Mouse (Mus musculus) heart, adult 2 months (tissue): ENCODE data around the gene Gata2. TPM values are rescaled to one million over a fixed set of nuclear protein-coding genes. Genes with fewer than 3 reads are reported as not detected.
A peak's percentile ranks its signal among the peaks of the same experiment; 100 is the strongest.

Source experiments
- DNase-seq, 2 experiments: peaks; one replicate each; pipeline ENCODE4 v3.0.0; 2021
- H3K27ac ChIP-seq: fragments of 200-600 bp; 2 replicates; pipeline ENCODE4 v1.8.1; 2022
- H3K27me3 ChIP-seq: fragments of 200-500 bp; 2 replicates; pipeline ENCODE4 v1.6.1; 2012; ENCODE audit warnings: mild to moderate bottlenecking, low read length, inconsistent platforms, mixed read lengths; ENCODE audit not compliant: control insufficient read depth, insufficient read depth
- H3K36me3 ChIP-seq: fragments of 200-500 bp; 2 replicates; pipeline ENCODE4 v1.6.1; 2012; ENCODE audit warnings: low read length, inconsistent platforms; ENCODE audit not compliant: control insufficient read depth, insufficient read depth
- H3K4me1 ChIP-seq: fragments of 200-500 bp; 2 replicates; pipeline ENCODE4 v1.6.1; 2011; ENCODE audit warnings: low read length; ENCODE audit not compliant: control insufficient read depth, insufficient read depth
- H3K4me3 ChIP-seq: fragments of 200-600 bp; 2 replicates; pipeline ENCODE4 v1.8.1; 2022
- H3K79me2 ChIP-seq: fragments of 200-500 bp; replicated peaks from 2 replicates; pipeline ENCODE4 v1.6.1; 2012; ENCODE audit warnings: mild to moderate bottlenecking, inconsistent platforms, low read length, moderate library complexity, mixed read lengths; ENCODE audit not compliant: control insufficient read depth, insufficient read depth
- H3K9ac ChIP-seq: fragments of 200-500 bp; 2 replicates; pipeline ENCODE4 v1.6.1; 2012; ENCODE audit warnings: low read depth, mild to moderate bottlenecking, control low read depth, inconsistent platforms, low read length, mixed read lengths
- CTCF ChIP-seq: fragments of 200-600 bp; IDR thresholded peaks from 2 replicates; pipeline ENCODE4 v1.8.1; 2022; ENCODE audit warnings: antibody characterized with exemption, mild to moderate bottlenecking, moderate library complexity
- EP300 ChIP-seq: fragments of 200-500 bp; IDR thresholded peaks from 2 replicates; pipeline ENCODE4 v1.6.1; 2011; ENCODE audit warnings: low read depth, low read length, control low read depth; ENCODE audit not compliant: insufficient read depth
- POLR2A ChIP-seq: fragments of 200-500 bp; IDR thresholded peaks from 2 replicates; pipeline ENCODE4 v1.6.1; 2011; ENCODE audit warnings: mild to moderate bottlenecking, low read depth, low read length, control low read depth; ENCODE audit not compliant: insufficient read depth
- WGBS: fragments of 180-500 bp; shearing (Covaris S2); methylation state at CpG from one replicate; pipeline ENCODE4 v1.1.7; 2018; 5-methylcytosine and 5-hydroxymethylcytosine counted together
- intact Hi-C: fragments of 180-260 bp; cut with DNase I; formaldehyde crosslinking; loops from one replicate; pipeline ENCODE4 v1.15.1; 2025
- long read RNA-seq: library from polyadenylated mRNA; stranded (forward); transcript quantifications from one replicate; pipeline ENCODE4 v2.0.0, GENCODE M21; 2021
- polyA plus RNA-seq: library from polyadenylated mRNA; depleted of rRNA; stranded (reverse); fragments of >200 nt; gene quantifications from 2 replicates; pipeline ENCODE4 v1.2.3, GENCODE M21; 2012; rRNA removed
- total RNA-seq, 2 experiments: library from RNA; stranded (reverse); gene quantifications; 2 replicates each; pipeline ENCODE4 v1.2.3; 2021

Gene Gata2
- total RNA-seq (10 to 100 TPM; 17.8 to 19.6 TPM), polyA plus RNA-seq (14.3 and 18.7 TPM in 2 replicates)
- long read RNA-seq, transcript Gata2-201 (6 exons, 3,571 nt), result major isoform, 37 of 45 reads
- long read RNA-seq, partial matches to known transcripts, result 1 of 45 reads
- long read RNA-seq, other reads (novel, unspliced or antisense), result 7 of 45 reads

GRCm38 (mm10) chr6:88193433-88194052 is at the start of gene Gata2:
TSS of gene Gata2 (plus strand) at chr6:88193891.
- 7% methylated on average over 53 of the region's 57 CpGs for WGBS
- TF ChIP-seq CTCF (peak; percentile 63), EP300 (no peak)
- no peaks in the 10 kb centered on the region for H3K79me2 ChIP-seq
- peak within 1 kb of the TSS; percentile 15 for H3K27ac ChIP-seq
- H3K36me3 ChIP-seq, result no peaks in the 10 kb centered on the region
- intact Hi-C loops, result loop anchor here (5.0 kb wide), 2 partner anchors 289 to 309 kb away; no protein-coding TSS in a partner anchor
- peaks cover 8% of the 10 kb centered on the region for H3K27me3 ChIP-seq
- H3K4me1 ChIP-seq, result peaks cover 4% of the 10 kb centered on the region
- DNase-seq, result peak; percentile 71 to 76
- peak within 1 kb of the TSS; percentile 76 for H3K9ac ChIP-seq
- H3K4me3 ChIP-seq, result peak within 1 kb of the TSS; percentile 49

GRCm38 (mm10) chr6:88145793-88146192 is 47.9 kb upstream of the Gata2 start:
- no peak overlapping the region for H3K4me3 ChIP-seq
- H3K4me1 ChIP-seq, result peaks cover 13% of the 10 kb centered on the region
- WGBS, result 73% methylated on average over 4 of the region's 4 CpGs
- no peak overlapping the region for H3K9ac ChIP-seq
- H3K79me2 ChIP-seq, result no peaks in the 10 kb centered on the region
- TF ChIP-seq EP300 (no peak), POLR2A (no peak), CTCF (no peak)
- H3K27me3 ChIP-seq, result no peaks in the 10 kb centered on the region
- no peaks in the 10 kb centered on the region for H3K36me3 ChIP-seq
- no peak overlapping the region for H3K27ac ChIP-seq
- intact Hi-C loops, result loop anchor here (2.0 kb wide), 1 partner anchor 59 kb away; no protein-coding TSS in a partner anchor
- DNase-seq, result no peak

- Histone ChIP-seq H3K36me3 (no peaks in the 10 kb centered on the region), H3K9ac (no peak overlapping the region), H3K79me2 (no peaks in the 10 kb centered on the region), H3K4me1 (peaks cover 11% of the 10 kb centered on the region), H3K4me3 (no peak overlapping the region), H3K27me3 (no peaks in the 10 kb centered on the region), H3K27ac (peak overlapping the region; percentile 3)
- TF ChIP-seq POLR2A (no peak), CTCF (no peak), EP300 (no peak)
- peak; percentile 38 to 44 for DNase-seq
- intact Hi-C loops, result loop anchor here (2.0 kb wide), 1 partner anchor 58 kb away; no protein-coding TSS in a partner anchor
- 46% methylated on average over 8 of the region's 8 CpGs for WGBS
Measured at GRCm38 (mm10) chr6:88146576-88146975, 47.1 kb upstream of the Gata2 start.

- Histone ChIP-seq H3K27ac (peak overlapping the region; percentile 45; the same call in 1 of the 2 replicates), H3K4me3 (no peak overlapping the region), H3K79me2 (no peaks in the 10 kb centered on the region), H3K4me1 (peaks cover 11% of the 10 kb centered on the region), H3K27me3 (no peaks in the 10 kb centered on the region), H3K36me3 (no peaks in the 10 kb centered on the region), H3K9ac (peak overlapping the region; percentile 40)
- TF ChIP-seq EP300 (peak; percentile 30; the same call in 1 of the 2 replicates), CTCF (no peak), POLR2A (no peak)
- intact Hi-C loops, result loop anchor here (1.0 to 2.0 kb wide), 2 partner anchors 11 to 57 kb away; no protein-coding TSS in a partner anchor
- 40% methylated on average over 16 of the region's 16 CpGs for WGBS
- DNase-seq, result peak; percentile 75 to 84
Measured at GRCm38 (mm10) chr6:88147411-88148003, 46.2 kb upstream of the Gata2 start.

GRCm38 (mm10) chr6:88151335-88151734 is 42.4 kb upstream of the Gata2 start:
- Histone ChIP-seq H3K9ac (no peak overlapping the region), H3K4me3 (no peak overlapping the region), H3K36me3 (no peaks in the 10 kb centered on the region), H3K27ac (no peak overlapping the region), H3K4me1 (peaks cover 11% of the 10 kb centered on the region), H3K27me3 (no peaks in the 10 kb centered on the region), H3K79me2 (no peaks in the 10 kb centered on the region)
- TF ChIP-seq POLR2A, result no peak
- peak; percentile 49 for TF ChIP-seq CTCF
- 67% methylated on average over 4 of the region's 4 CpGs for WGBS
- no peak for DNase-seq
- intact Hi-C loops, result loop anchor here (5.0 kb wide), 1 partner anchor 36 kb away; no protein-coding TSS in a partner anchor
